Mouse (Mus musculus) heart, embryonic 13.5 days (tissue): ENCODE results near the gene Larp1. TPM values are rescaled to one million over a fixed set of nuclear protein-coding genes. Genes with fewer than 3 reads are reported as not detected.

ENCODE experiments used
- polyA plus RNA-seq: library from polyadenylated mRNA; unstranded; fragments of >200 nt; fragmentation: Nextera tagmentation; extraction: Ambion mirVana; gene quantifications from 2 replicates; pipeline ENCODE4 v1.2.1, GENCODE M21; 2015

Larp1 gene
- polyA plus RNA-seq, 1 experiment from 2014 or later, result 11.7 TPM

Other genes with a start within 250 kb of the Larp1 start
- 6.9 and 7.1 TPM in 2 replicates for gene Sap30l, start 207.4 kb upstream of the Larp1 start, polyA plus RNA-seq
- gene Hand1, start 176.2 kb upstream of the Larp1 start, polyA plus RNA-seq, result 19.7 and 24.3 TPM in 2 replicates
- not detected in 2 replicates for gene Gm12248, start 84.1 kb downstream of the Larp1 start, polyA plus RNA-seq
- gene Cnot8, start 95.1 kb downstream of the Larp1 start, polyA plus RNA-seq, result 64.9 and 71.1 TPM in 2 replicates
- gene Gemin5, start 159.5 kb downstream of the Larp1 start, polyA plus RNA-seq, result 13.5 and 13.9 TPM in 2 replicates
- 103 and 114 TPM in 2 replicates for gene Mrpl22, start 162.6 kb downstream of the Larp1 start, polyA plus RNA-seq
- gene Igtp, start 190.5 kb downstream of the Larp1 start, polyA plus RNA-seq, result 4.4 and 5.0 TPM in 2 replicates
- gene Irgm2, start 190.6 kb downstream of the Larp1 start, polyA plus RNA-seq, result 2.9 and 3.6 TPM in 2 replicates